Mouse (Mus musculus) hindbrain, embryonic 16.5 days (tissue): Measurements from ENCODE around the gene Clpp. TPM values are rescaled to one million over a fixed set of nuclear protein-coding genes. Genes with fewer than 3 reads are reported as not detected.

Experiments used
- ATAC-seq: fragments of 200-750 bp; cut with Nextera tagmentation; 2 replicates; pipeline ENCODE4 v1.8.0; 2017; ENCODE audit warnings: moderate TSS enrichment, moderate library complexity
- H3K27ac ChIP-seq: fragments of 300-500 bp; sonication (generic); 2 replicates; pipeline ENCODE4 v1.5.1; 2014; ENCODE audit warnings: low read depth, mild to moderate bottlenecking, control low read depth, low read length, moderate library complexity
- H3K27me3 ChIP-seq: fragments of 300-500 bp; sonication (generic); replicated peaks from 2 replicates; pipeline ENCODE4 v1.6.1; 2014; ENCODE audit warnings: low read length; ENCODE audit not compliant: control insufficient read depth, insufficient read depth
- H3K36me3 ChIP-seq: fragments of 300-500 bp; sonication (generic); 2 replicates; pipeline ENCODE4 v1.6.1; 2014; ENCODE audit warnings: mild to moderate bottlenecking, low read length, moderate library complexity, mixed read lengths; ENCODE audit not compliant: control insufficient read depth, insufficient read depth
- H3K4me1 ChIP-seq: fragments of 300-500 bp; sonication (generic); 2 replicates; pipeline ENCODE4 v1.6.1; 2014; ENCODE audit warnings: low read depth, low read length; ENCODE audit not compliant: control insufficient read depth, insufficient read depth
- H3K4me2 ChIP-seq: fragments of 300-500 bp; sonication (generic); 2 replicates; pipeline ENCODE4 v1.6.1; 2014; ENCODE audit warnings: mild to moderate bottlenecking, low read length, control low read depth, moderate library complexity
- H3K4me3 ChIP-seq: fragments of 300-500 bp; sonication (generic); 2 replicates; pipeline ENCODE4 v1.5.1; 2014; ENCODE audit warnings: mild to moderate bottlenecking, low read length, control low read depth, moderate library complexity
- H3K9ac ChIP-seq: fragments of 300-500 bp; sonication (generic); 2 replicates; pipeline ENCODE4 v1.6.1; 2014; ENCODE audit warnings: low read depth, mild to moderate bottlenecking, control low read depth, low read length, moderate library complexity
- H3K9me3 ChIP-seq: fragments of 300-500 bp; sonication (generic); 2 replicates; pipeline ENCODE4 v1.6.1; 2014; ENCODE audit warnings: mild to moderate bottlenecking, low read length, moderate library complexity; ENCODE audit not compliant: control insufficient read depth
- WGBS: fragments of 180-500 bp; shearing (Covaris S2); extraction: QIAGEN DNeasy Blood & Tissue Kit; methylation state at CpG from one replicate; pipeline ENCODE4 v1.1.7; 2014; 5-methylcytosine and 5-hydroxymethylcytosine counted together
- polyA plus RNA-seq: library from polyadenylated mRNA; unstranded; fragments of >200 nt; fragmentation: Nextera tagmentation; extraction: Ambion mirVana; gene quantifications from 2 replicates; pipeline ENCODE4 v1.2.1, GENCODE M21; 2015

The Clpp gene
- polyA plus RNA-seq, 1 experiment from 2014 or later: 162 TPM

DNA sequence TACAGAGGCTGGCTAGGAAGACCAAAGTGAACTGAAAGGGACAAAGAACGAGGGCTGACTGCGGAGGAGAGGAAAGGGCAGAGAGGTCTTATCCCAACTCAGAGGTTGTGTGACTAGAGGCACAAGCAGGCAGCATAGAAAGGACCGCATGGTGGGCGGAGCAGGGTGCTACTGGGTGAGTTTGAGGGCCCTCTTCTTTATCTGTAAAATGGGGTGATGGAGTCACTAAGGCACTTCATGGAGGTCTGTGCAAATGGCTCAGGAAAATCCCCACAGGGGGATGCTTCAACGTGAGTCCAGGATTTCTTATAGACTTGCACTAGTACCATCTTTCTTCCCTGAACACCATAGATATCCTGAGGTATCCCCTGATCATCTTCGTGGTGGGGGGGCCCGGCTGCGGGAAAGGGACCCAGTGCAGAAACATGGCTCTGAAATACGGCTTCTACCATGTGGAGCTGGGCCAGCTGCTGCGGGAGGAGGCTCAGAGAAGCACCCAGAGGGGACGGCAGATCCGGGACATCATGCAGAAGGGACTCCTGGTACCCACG lies 22.2 kb downstream of the Clpp start:
- peaks cover 9% of the 10 kb centered on the region for H3K36me3 ChIP-seq
- peak overlapping the region; percentile 81 for H3K4me3 ChIP-seq
- peak overlapping the region; percentile 84; the same call in 1 of the 2 replicates for H3K9ac ChIP-seq
- peaks cover 18% of the 10 kb centered on the region for H3K4me1 ChIP-seq
- H3K27me3 ChIP-seq: no peaks in the 10 kb centered on the region
- no peaks in the 10 kb centered on the region for H3K9me3 ChIP-seq
- WGBS: 71% methylated on average over 13 of the region's 13 CpGs
- peak overlapping the region; percentile 97 for H3K27ac ChIP-seq
- H3K4me2 ChIP-seq: peak overlapping the region; percentile 76
- no peak for ATAC-seq

DNA sequence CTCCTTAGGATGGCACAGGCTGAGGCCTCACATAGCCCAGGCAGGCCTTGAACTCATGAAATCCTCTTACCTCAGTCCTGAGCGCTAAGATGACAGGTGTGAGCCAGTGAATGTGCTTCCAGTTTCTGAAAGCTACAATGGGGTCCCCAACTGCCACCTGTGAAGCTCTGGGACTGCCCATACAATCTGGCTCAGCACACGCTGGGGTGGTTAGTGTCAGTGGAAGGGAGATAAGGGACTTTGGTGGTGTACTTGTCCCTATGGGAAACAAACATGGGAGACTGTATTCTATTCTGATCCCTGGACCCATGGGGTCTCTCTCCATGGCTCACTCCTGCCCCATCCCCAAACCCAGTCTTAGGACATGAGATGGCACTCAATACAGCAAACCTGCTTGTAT lies 29.6 kb downstream of the Clpp start:
- no peak for ATAC-seq
- Histone ChIP-seq H3K4me2 (no peak overlapping the region), H3K27me3 (no peaks in the 10 kb centered on the region), H3K4me3 (no peak overlapping the region), H3K9me3 (no peaks in the 10 kb centered on the region), H3K4me1 (no peaks in the 10 kb centered on the region), H3K9ac (no peak overlapping the region), H3K36me3 (peaks cover 36% of the 10 kb centered on the region), H3K27ac (no peak overlapping the region)
- WGBS: 92% methylated on average over 2 of the region's 2 CpGs

DNA sequence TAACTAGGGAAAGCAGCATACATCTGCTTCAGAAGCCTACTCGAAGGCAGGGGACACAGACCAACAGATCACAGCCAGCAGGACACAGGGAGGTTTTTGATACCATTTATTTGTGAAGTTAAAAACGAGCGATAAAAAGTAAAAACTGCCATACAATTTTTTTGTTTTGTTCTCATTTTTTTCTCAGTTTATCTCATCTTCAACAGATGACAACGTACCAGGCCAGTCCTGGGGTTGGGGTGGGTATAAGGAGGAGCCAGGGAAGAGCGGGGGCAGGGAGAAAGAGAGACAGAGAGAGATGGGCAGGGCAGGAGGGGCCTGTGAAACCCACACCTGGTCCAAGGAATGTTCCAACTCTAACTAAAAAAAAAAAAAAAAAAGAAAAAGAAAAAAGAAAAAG lies 30.9 kb downstream of the Clpp start:
- Histone ChIP-seq H3K4me2 (no peak overlapping the region), H3K9ac (no peak overlapping the region), H3K27me3 (no peaks in the 10 kb centered on the region), H3K4me3 (no peak overlapping the region), H3K36me3 (peaks cover 44% of the 10 kb centered on the region), H3K4me1 (no peaks in the 10 kb centered on the region), H3K9me3 (no peaks in the 10 kb centered on the region), H3K27ac (no peak overlapping the region)
- WGBS: 88% methylated on average over 5 of the region's 5 CpGs
- no peak for ATAC-seq

DNA sequence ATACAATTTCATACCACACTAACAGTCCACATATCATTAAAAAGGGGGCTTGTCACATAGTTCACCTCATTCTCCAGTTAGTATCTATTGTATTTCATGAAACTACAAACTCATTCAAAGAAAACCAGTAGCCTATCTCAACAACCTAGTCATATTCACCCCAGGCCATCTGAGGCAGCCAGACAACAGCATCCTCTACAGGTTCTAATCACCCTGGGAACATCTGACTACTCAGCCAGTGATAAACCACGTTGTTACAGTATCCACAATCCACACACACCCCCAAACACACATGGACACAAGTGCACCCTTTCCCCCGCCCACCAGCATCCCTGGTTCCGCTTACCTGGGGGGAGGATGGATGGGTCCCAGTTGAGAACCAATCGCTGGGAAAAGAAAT lies 37.4 kb downstream of the Clpp start:
- peaks cover 44% of the 10 kb centered on the region for H3K36me3 ChIP-seq
- H3K9ac ChIP-seq: no peak overlapping the region
- no peaks in the 10 kb centered on the region for H3K27me3 ChIP-seq
- 91% methylated on average over 4 of the region's 4 CpGs for WGBS
- peaks cover 17% of the 10 kb centered on the region for H3K4me1 ChIP-seq
- H3K27ac ChIP-seq: no peak overlapping the region
- H3K4me2 ChIP-seq: no peak overlapping the region
- H3K4me3 ChIP-seq: no peak overlapping the region
- no peaks in the 10 kb centered on the region for H3K9me3 ChIP-seq
- ATAC-seq: no peak

DNA sequence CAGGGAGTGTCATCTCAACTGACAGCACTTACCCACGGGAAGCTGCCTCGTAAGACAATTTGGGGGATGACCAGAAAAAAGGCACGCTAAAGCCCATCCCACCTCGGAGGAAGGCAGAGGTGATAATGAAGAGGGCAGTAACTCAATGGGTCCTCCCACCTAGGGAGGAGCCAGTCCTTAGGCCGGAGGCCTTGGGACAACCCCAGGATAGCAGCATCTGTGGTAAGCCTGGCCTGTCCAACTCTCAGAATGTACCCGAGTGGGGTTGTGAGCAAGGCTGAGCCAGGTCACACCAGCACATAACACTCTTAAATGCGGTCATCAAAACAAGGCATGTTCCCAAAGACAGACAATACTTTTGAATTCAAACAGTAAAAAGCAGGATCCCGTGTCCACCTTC lies 39.6 kb downstream of the Clpp start:
- 53% methylated on average over 8 of the region's 8 CpGs for WGBS
- Histone ChIP-seq H3K9me3 (no peaks in the 10 kb centered on the region), H3K4me1 (peaks cover 19% of the 10 kb centered on the region), H3K36me3 (peaks cover 23% of the 10 kb centered on the region), H3K4me3 (peak overlapping the region; percentile 97), H3K27ac (no peak overlapping the region), H3K9ac (peak overlapping the region; percentile 39), H3K27me3 (no peaks in the 10 kb centered on the region), H3K4me2 (peak overlapping the region; percentile 91)
- ATAC-seq: no peak

DNA sequence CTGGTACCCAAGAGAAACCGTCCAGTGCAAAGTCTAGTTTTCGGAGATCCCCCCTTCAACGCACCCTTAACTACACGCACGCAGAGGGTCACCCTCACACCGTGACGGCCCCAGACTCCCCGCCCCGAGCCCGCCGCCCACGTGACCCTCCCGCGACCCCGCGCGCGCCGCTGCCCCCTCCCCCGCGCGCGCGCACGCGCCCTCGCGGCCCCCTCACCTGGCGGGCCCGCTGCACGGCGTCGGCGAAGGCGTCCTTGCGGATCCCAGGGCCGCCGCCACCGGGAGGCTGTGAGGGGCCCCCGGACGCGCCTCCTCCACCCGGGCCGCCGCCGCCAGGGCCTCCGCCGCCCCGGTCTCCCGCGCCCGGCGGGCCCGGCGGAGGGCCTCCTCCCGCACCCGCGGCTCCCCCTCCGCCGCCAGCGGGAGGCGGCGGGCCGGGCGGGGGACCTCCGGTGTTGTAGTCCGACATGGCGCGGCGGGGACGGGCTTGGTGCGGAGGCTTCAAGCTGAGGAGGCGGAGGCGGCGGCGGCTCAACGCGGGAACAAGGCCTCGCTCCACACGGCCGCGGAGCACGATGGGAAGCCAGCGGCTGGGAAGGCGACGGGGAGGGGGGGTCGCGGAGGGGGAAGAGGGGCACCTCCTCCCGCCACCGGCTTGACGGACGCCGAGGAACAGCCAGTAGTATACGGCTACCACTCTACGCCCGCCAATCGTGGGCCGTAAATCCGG lies 41.0 kb downstream of the Clpp start, which contains the start of gene Khsrp:
Khsrp (minus strand) TSS at position 592 of the 730 bp plus-strand sequence.
- Histone ChIP-seq H3K4me3 (peak within 1 kb of the TSS; percentile 97), H3K27me3 (no peaks in the 10 kb centered on the region), H3K9ac (peak within 1 kb of the TSS; percentile 99), H3K9me3 (no peaks in the 10 kb centered on the region), H3K4me1 (peaks cover 19% of the 10 kb centered on the region), H3K36me3 (peaks cover 14% of the 10 kb centered on the region; the same call in 1 of the 2 replicates), H3K4me2 (peak within 1 kb of the TSS; percentile 91), H3K27ac (peak within 1 kb of the TSS; percentile 97)
- WGBS: under 1% methylated on average over 68 of the region's 99 CpGs
- no peak for ATAC-seq

DNA sequence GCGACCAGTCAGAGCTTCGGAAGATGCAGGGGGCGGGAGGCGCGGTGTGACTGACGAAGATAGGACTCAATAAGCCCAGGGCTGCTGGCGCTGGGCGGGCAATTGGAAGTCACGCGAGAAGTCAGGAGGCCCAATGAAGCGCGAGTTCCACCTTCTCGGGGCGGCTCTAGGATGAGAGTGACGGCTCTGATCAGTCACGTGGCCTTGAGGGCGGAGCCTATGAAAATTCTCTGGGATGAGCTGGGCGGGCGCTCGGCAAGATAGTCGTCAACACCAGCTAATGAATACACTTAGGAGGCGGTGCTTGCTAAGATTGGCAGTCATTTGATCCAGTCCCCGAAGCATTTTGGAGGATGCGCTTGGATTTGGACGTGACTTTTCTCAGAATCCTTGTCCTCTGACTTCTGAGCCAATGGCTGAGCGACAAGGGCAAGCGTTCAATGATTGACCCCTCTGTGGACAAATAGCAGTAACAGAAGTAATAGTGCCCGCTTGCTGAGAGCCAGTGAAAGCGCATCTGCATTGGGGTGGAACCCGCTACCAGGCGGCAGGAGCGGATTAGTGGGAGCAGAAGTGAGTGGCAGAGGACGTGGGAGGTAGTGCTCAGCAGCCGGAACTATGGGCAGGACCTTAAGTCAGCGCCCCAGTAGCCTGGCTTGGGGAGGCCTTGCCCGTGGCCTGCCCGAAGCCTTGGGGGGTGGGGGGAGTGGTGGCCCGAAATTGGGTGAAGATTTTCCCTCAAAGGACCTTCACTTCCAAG lies 41.7 kb downstream of the Clpp start:
- H3K4me3 ChIP-seq: peak overlapping the region; percentile 46
- peaks cover 9% of the 10 kb centered on the region; the same call in 1 of the 2 replicates for H3K36me3 ChIP-seq
- under 1% methylated on average over 34 of the region's 38 CpGs for WGBS
- peaks cover 19% of the 10 kb centered on the region for H3K4me1 ChIP-seq
- H3K9ac ChIP-seq: peak overlapping the region; percentile 58
- H3K27ac ChIP-seq: peak overlapping the region; percentile 83
- H3K9me3 ChIP-seq: no peaks in the 10 kb centered on the region
- ATAC-seq: peak; percentile 98
- no peaks in the 10 kb centered on the region for H3K27me3 ChIP-seq
- H3K4me2 ChIP-seq: peak overlapping the region; percentile 64

DNA sequence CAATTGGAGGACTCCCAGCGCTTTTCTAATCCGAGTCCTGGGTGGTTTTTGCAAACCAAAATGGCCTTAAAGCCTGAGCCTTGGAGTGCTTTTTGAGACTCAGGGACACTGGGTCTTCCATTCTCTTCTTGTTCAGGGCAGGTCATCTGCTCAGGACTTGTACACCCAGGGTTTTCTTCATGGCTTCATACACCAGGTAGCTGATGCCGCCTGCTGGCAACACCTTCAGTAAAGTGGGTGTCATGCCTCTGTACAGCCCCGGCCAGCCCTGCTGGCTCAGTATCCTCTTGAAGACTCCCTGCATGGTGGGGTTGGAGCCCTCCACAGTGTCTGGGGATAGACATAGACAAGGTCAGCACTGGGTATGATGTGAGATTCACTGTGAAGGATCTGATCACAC lies 42.7 kb downstream of the Clpp start:
- no peaks in the 10 kb centered on the region for H3K27me3 ChIP-seq
- H3K9me3 ChIP-seq: no peaks in the 10 kb centered on the region
- peak overlapping the region; percentile 64; the same call in 1 of the 2 replicates for H3K4me2 ChIP-seq
- no peak overlapping the region for H3K27ac ChIP-seq
- no peak overlapping the region for H3K9ac ChIP-seq
- 90% methylated on average over 4 of the region's 4 CpGs for WGBS
- peaks cover 19% of the 10 kb centered on the region for H3K4me1 ChIP-seq
- H3K36me3 ChIP-seq: peaks cover 3% of the 10 kb centered on the region; the same call in 1 of the 2 replicates
- H3K4me3 ChIP-seq: no peak overlapping the region
- no peak for ATAC-seq

DNA sequence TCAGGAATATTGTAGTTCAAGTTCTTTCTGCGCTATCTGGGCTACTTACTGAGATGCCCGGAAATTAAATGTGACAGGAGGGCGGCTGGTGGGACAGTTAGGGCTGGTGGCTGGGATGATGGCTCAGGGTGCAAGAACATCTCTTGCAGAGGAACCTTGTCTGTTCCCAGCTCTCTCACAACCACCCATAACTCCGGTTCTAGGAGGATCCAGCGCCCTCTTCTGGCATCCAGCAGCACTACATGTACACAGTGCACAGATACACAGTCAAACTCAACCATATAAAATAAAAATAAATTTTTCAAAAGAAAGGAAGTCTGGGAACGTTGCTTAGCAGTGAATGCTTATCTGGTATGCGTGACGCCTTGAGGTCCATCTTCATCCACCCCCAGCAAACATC lies 48.9 kb downstream of the Clpp start:
- Histone ChIP-seq H3K36me3 (no peaks in the 10 kb centered on the region), H3K27ac (no peak overlapping the region), H3K27me3 (peaks cover 6% of the 10 kb centered on the region; the same call in 1 of the 2 replicates), H3K4me1 (no peaks in the 10 kb centered on the region), H3K4me2 (no peak overlapping the region), H3K4me3 (no peak overlapping the region), H3K9ac (no peak overlapping the region), H3K9me3 (no peaks in the 10 kb centered on the region)
- WGBS: 44% methylated on average over 8 of the region's 8 CpGs
- no peak for ATAC-seq
